Mouse (Mus musculus): ENCODE data around the gene Hnrnpul1. TPM values are rescaled to one million over a fixed set of nuclear protein-coding genes. Genes with fewer than 3 reads are reported as not detected.
A peak's percentile ranks its signal among the peaks of the same experiment; 100 is the strongest.

Gene Hnrnpul1
- polyA plus RNA-seq, 1 experiment from 2014 or later: 39.6 TPM

GRCm38 (mm10) chr7:25674297-25674696 lies 80.3 kb downstream of the Hnrnpul1 start:
- H3K4me2 ChIP-seq (ENCODE audit: low read depth, low read length): peak overlapping the region; percentile 65
- H3K4me1 ChIP-seq (ENCODE audit: control insufficient read depth, insufficient read depth, low read length): peaks cover 21% of the 10 kb centered on the region
- H3K4me3 ChIP-seq (replicated peaks; ENCODE audit: low read length): peak overlapping the region; percentile 41
- 23% methylated on average over 9 of the region's 9 CpGs for WGBS
- H3K9me3 ChIP-seq (replicated peaks; ENCODE audit: control insufficient read depth, low read length): no peaks in the 10 kb centered on the region
- no peak for ATAC-seq (ENCODE audit: insufficient read depth, low FRiP score)
- H3K27ac ChIP-seq (ENCODE audit: low read length): no peak overlapping the region
- no peaks in the 10 kb centered on the region for H3K36me3 ChIP-seq (ENCODE audit: control insufficient read depth, insufficient read depth, low read length)
- H3K9ac ChIP-seq (ENCODE audit: low read length): peak overlapping the region; percentile 56; the same call in 1 of the 2 replicates
- H3K27me3 ChIP-seq (ENCODE audit: control insufficient read depth, insufficient read depth, low read length): peaks cover 23% of the 10 kb centered on the region

GRCm38 (mm10) chr7:25672442-25672841 lies 82.1 kb downstream of the Hnrnpul1 start:
- Histone ChIP-seq H3K27ac (ENCODE audit: low read length) (no peak overlapping the region), H3K27me3 (ENCODE audit: control insufficient read depth, insufficient read depth, low read length) (peaks cover 23% of the 10 kb centered on the region), H3K4me2 (ENCODE audit: low read depth, low read length) (no peak overlapping the region), H3K36me3 (ENCODE audit: control insufficient read depth, insufficient read depth, low read length) (no peaks in the 10 kb centered on the region), H3K4me1 (ENCODE audit: control insufficient read depth, insufficient read depth, low read length) (peaks cover 21% of the 10 kb centered on the region), H3K4me3 (replicated peaks; ENCODE audit: low read length) (no peak overlapping the region), H3K9me3 (replicated peaks; ENCODE audit: control insufficient read depth, low read length) (no peaks in the 10 kb centered on the region), H3K9ac (ENCODE audit: low read length) (no peak overlapping the region)
- ATAC-seq (ENCODE audit: insufficient read depth, low FRiP score): no peak
- WGBS: 51% methylated on average over 4 of the region's 4 CpGs

DNA sequence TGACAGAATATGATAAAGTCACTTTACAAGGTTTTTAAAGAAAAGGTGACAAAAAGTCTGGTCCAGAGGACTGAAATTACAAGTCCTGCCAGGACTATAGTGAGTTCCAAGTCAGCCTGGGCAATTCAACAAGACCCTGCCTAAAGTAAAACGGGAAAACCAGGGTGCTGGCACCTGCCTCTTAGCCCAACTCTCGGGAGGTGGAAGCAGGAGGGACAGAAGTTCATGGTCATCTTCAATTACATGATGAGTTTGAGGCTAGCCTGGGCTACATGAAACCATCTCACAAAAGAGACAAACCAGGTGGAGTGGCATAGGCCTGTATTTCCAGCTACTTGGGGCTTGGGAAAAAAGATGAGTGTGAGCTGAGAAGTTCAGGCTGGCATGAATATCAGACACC lies 82.9 kb downstream of the Hnrnpul1 start:
- Histone ChIP-seq H3K27me3 (ENCODE audit: control insufficient read depth, insufficient read depth, low read length) (peaks cover 23% of the 10 kb centered on the region), H3K9ac (ENCODE audit: low read length) (no peak overlapping the region), H3K4me2 (ENCODE audit: low read depth, low read length) (no peak overlapping the region), H3K9me3 (replicated peaks; ENCODE audit: control insufficient read depth, low read length) (no peaks in the 10 kb centered on the region), H3K4me1 (ENCODE audit: control insufficient read depth, insufficient read depth, low read length) (peaks cover 21% of the 10 kb centered on the region), H3K4me3 (replicated peaks; ENCODE audit: low read length) (no peak overlapping the region), H3K27ac (ENCODE audit: low read length) (no peak overlapping the region), H3K36me3 (ENCODE audit: control insufficient read depth, insufficient read depth, low read length) (no peaks in the 10 kb centered on the region)
- 71% methylated on average over 2 of the region's 2 CpGs for WGBS
- ATAC-seq (ENCODE audit: insufficient read depth, low FRiP score): no peak

Other genes starting within 250 kb of the Hnrnpul1 start
- gene Ceacam2, start 214.9 kb downstream of the Hnrnpul1 start, polyA plus RNA-seq (2015; fragmentation: Nextera tagmentation; extraction: Ambion mirVana): 0.14 TPM in 1 of 2 replicates, not detected in the other
- 2.9 and 4.2 TPM in 2 replicates for gene Erich4, start 138.9 kb downstream of the Hnrnpul1 start, polyA plus RNA-seq (2015; fragmentation: Nextera tagmentation; extraction: Ambion mirVana)
- gene Dmac2, start 135.3 kb downstream of the Hnrnpul1 start, polyA plus RNA-seq (2015; fragmentation: Nextera tagmentation; extraction: Ambion mirVana): 36.4 and 36.8 TPM in 2 replicates
- gene B3gnt8, start 128.1 kb downstream of the Hnrnpul1 start, polyA plus RNA-seq (2015; fragmentation: Nextera tagmentation; extraction: Ambion mirVana): 12.2 and 13.6 TPM in 2 replicates
- 54.1 and 54.4 TPM in 2 replicates for gene Bckdha, start 95.8 kb downstream of the Hnrnpul1 start, polyA plus RNA-seq (2015; fragmentation: Nextera tagmentation; extraction: Ambion mirVana)
- gene Exosc5, start 95.6 kb downstream of the Hnrnpul1 start, polyA plus RNA-seq (2015; fragmentation: Nextera tagmentation; extraction: Ambion mirVana): 70.0 and 73.0 TPM in 2 replicates
- gene Tmem91, start 79.6 kb downstream of the Hnrnpul1 start, polyA plus RNA-seq (2015; fragmentation: Nextera tagmentation; extraction: Ambion mirVana): 3.4 and 3.5 TPM in 2 replicates
- 21.9 and 24.4 TPM in 2 replicates for gene B9d2, start 74.0 kb downstream of the Hnrnpul1 start, polyA plus RNA-seq (2015; fragmentation: Nextera tagmentation; extraction: Ambion mirVana)
- 1.4 and 2.8 TPM in 2 replicates for gene Tgfb1, start 67.8 kb downstream of the Hnrnpul1 start, polyA plus RNA-seq (2015; fragmentation: Nextera tagmentation; extraction: Ambion mirVana)
- gene Ccdc97, start 35.7 kb downstream of the Hnrnpul1 start, polyA plus RNA-seq (2015; fragmentation: Nextera tagmentation; extraction: Ambion mirVana): 19.6 and 22.5 TPM in 2 replicates
- gene Axl, start 33.9 kb upstream of the Hnrnpul1 start, polyA plus RNA-seq (2015; fragmentation: Nextera tagmentation; extraction: Ambion mirVana): 80.8 and 85.1 TPM in 2 replicates
- gene Cyp2s1, start 62.2 kb upstream of the Hnrnpul1 start, polyA plus RNA-seq (2015; fragmentation: Nextera tagmentation; extraction: Ambion mirVana): 53.1 and 74.9 TPM in 2 replicates
- gene Cyp2b10, start 142.9 kb upstream of the Hnrnpul1 start, polyA plus RNA-seq (2015; fragmentation: Nextera tagmentation; extraction: Ambion mirVana): 0.19 and 0.35 TPM in 2 replicates